Mouse (Mus musculus) left cerebral cortex, adult 6 months (tissue): ENCODE results near the gene Srgap3. TPM values are rescaled to one million over a fixed set of nuclear protein-coding genes. Genes with fewer than 3 reads are reported as not detected.

Experiments
- long read RNA-seq, 2 experiments: library from polyadenylated mRNA; unstranded; transcript quantifications; one replicate each; pipeline ENCODE4 v2.0.0; 2019 to 2020
- polyA plus RNA-seq: library from polyadenylated mRNA; unstranded; fragments of <200 nt; fragmentation: Nextera tagmentation; gene quantifications from 2 replicates; pipeline ENCODE4 v1.2.3, GENCODE M21; 2021

Srgap3 gene
- 28.8 and 29.6 TPM in 2 replicates for polyA plus RNA-seq
- long read RNA-seq, experiment 1, full-length matches to known transcripts, result 2 of 67 reads
- long read RNA-seq, experiment 1, partial matches to known transcripts, result 10 of 67 reads
- long read RNA-seq, experiment 1, other reads (novel, unspliced or antisense), result 55 of 67 reads
- long read RNA-seq, experiment 2, partial matches to known transcripts, result 7 of 40 reads
- long read RNA-seq, experiment 2, other reads (novel, unspliced or antisense), result 33 of 40 reads

GRCm38 (mm10) chr6:112946895-112947436, at the start of gene Srgap3:
TSS of gene Srgap3 (minus strand) at chr6:112947266.

GRCm38 (mm10) chr6:112696056-112696950, 250.8 kb downstream of the Srgap3 start, which contains the start of gene Rad18:
TSS of gene Rad18 (minus strand) at chr6:112696686.

Other genes starting within 250 kb of the Srgap3 start
- 27.8 and 32.3 TPM in 2 replicates for gene Thumpd3, start 99.0 kb upstream of the Srgap3 start, polyA plus RNA-seq
- 7.6 and 7.9 TPM in 2 replicates for gene Setd5, start 130.1 kb upstream of the Srgap3 start, polyA plus RNA-seq
- 11.3 and 16.3 TPM in 2 replicates for gene Lhfpl4, start 248.1 kb upstream of the Srgap3 start, polyA plus RNA-seq